Mouse (Mus musculus): ENCODE measurements around the gene Cep57l1.

- TF ChIP-seq CTCF (conservative IDR thresholded peaks at IDR 0.05; ENCODE audit: low read length), result no peak
- no peak for TF ChIP-seq POU5F1 (IDR thresholded peaks at IDR 0.05; ENCODE audit: borderline replicate concordance, low read length)
- TF ChIP-seq NANOG (IDR thresholded peaks at IDR 0.05; ENCODE audit: borderline replicate concordance, low read length), result no peak
Observed at GRCm38 (mm10) chr10:41803467-41803866, 6.2 kb downstream of the Cep57l1 start.

All from E14TG2a.4 (cell line).